Mouse (Mus musculus) spleen, embryonic (tissue): ENCODE results near the gene Gcnt7.

Experiments used
- CTCF ChIA-PET: fragments of 350-600 bp; sonication (Branson Sonifier 250); formaldehyde crosslinking; loops from one replicate; lab custom pipeline; 2022; lab: Charles Lee

Gcnt7 gene

DNA sequence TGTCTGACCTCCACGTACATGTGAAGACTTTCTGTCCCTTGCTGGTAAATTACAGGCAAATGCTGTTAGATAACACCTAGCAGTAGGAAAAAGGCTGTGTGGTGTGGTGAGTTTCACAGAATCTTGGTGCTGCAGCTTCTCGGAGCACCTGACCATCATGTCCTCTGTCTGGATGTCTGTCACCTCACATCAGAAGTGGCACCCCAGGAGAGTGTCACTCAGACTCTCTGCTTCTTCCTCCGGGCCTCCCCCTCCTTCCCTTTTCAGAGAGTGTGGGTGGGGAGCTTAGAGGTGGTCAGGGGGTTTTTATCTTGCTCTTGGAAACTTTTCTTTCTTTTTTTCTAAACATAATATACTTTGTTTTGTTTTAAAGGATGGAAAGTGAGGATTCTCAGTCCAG lies 53.4 kb downstream of the Gcnt7 start:
- CTCF ChIA-PET, result interaction anchor here (0.8 kb wide), 1 partner anchor 22 kb away, joined by 4 read pairs; no protein-coding TSS in a partner anchor

DNA sequence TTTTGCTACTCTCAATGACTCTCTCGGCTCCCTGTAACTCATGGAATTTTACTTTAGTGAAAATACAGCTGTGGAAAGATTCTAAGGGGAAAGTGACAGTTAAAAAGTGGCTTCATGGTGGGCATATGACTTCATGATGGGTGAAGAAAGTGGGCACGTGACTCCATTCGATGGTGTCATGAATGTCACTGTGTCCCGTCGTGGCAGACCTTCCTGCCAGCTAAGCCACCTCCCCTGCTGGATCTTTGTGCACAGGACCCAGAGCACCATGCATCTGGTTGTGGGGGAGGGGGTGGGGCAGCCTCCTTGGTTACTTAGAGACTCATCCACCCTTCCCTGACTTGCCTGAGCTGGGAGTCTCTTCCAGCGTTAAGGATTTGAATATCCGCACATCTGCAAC lies 54.2 kb downstream of the Gcnt7 start:
- CTCF ChIA-PET, result interaction anchor here (0.8 kb wide), 1 partner anchor 23 kb away, joined by 4 read pairs; no protein-coding TSS in a partner anchor

DNA sequence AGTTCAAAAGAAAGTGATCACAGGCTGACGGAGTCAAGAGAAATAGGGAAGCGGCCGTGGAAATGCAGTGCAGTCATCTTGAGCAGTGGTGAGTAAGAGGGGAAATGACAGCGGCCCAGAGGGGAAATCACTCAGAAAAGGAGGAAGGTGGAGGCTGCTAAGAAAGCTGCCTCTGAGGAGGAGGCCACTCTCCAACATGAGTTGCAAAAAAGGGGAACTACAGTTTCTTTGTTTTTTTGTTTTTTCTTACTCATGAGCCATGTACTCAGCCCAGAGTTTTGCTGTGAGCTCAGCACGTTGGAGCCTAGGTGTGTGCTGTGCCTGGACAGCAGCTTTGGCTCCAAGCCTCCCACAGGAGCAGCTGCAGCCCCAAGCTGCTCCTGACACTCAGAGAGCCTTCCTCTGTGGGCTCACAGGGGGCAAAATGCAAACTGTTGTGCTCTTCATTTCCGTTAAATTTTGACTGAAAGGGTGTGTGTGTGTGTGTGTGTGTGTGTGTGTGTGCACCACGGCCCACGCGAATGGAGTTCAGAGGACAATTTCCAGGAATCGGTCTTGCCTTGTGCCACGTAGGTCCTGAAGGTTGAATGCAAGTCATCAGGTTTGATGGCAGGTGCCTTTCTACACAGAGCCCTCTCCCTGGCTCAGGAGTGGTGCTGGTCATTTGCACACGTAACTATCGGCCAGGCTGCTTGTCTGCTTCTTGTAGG lies 57.1 kb downstream of the Gcnt7 start:
- CTCF ChIA-PET, result interaction anchor here (1.0 kb wide), 1 partner anchor 39 kb away, joined by 3 read pairs; the partner anchor contains the start of gene Rtf2
